Comparison of ENCODE assay signal across 8 mouse cellular contexts in genomic region chr10:40141864-40142523, GRCm38 (mm10). TPM values are rescaled to one million over a fixed set of nuclear protein-coding genes. Genes with fewer than 3 reads are reported as not detected.
DNase-seq lines count a peak whose midpoint lies in the region; ATAC-seq and TF ChIP-seq lines count a peak whose summit lies in the region.

TSS of gene Slc16a10 (minus strand) at chr10:40142258.

- peak within 1 kb of the TSS; percentile 68 for H3K4me3 ChIP-seq in cortical plate, adult 2 months (ENCODE audit: insufficient read depth, low read length)
- peak within 1 kb of the TSS; percentile 63 for H3K4me3 ChIP-seq in hindbrain, postnatal 0 days (ENCODE audit: low read length)

- no peaks in the 10 kb centered on the region for H3K9me3 ChIP-seq in hindbrain, postnatal 0 days (ENCODE audit: low read length)

- H3K36me3 ChIP-seq in hindbrain, postnatal 0 days (ENCODE audit: insufficient read depth, low read length): no peaks in the 10 kb centered on the region

- H3K9ac ChIP-seq in hindbrain, postnatal 0 days (replicated peaks; ENCODE audit: low read length): peak within 1 kb of the TSS; percentile 64

- ATAC-seq in activated CD4-positive, CD25-positive, alpha-beta regulatory T cell, adult 4 months: peak; percentile 97
- ATAC-seq in hindbrain, postnatal 0 days: peak; percentile 98

- TF ChIP-seq POLR2A in cortical plate, adult 2 months (IDR thresholded peaks at IDR 0.05; ENCODE audit: extremely low read depth, insufficient read depth, low read length): 0 out of 2 replicates have a peak, but pooled peaks have one; percentile 29

- WGBS in hindbrain, postnatal 0 days: 1% methylated on average over 56 of the region's 76 CpGs

- no peak within 1 kb of the TSS for H3K27ac ChIP-seq in cortical plate, adult 2 months (ENCODE audit: insufficient read depth, low read length)
- no peak within 1 kb of the TSS for H3K27ac ChIP-seq in hindbrain, postnatal 0 days

- no peak for TF ChIP-seq CTCF in cortical plate, adult 2 months (IDR thresholded peaks at IDR 0.05; ENCODE audit: extremely low read depth, insufficient read depth, low read length)
- peak; percentile 29 for TF ChIP-seq CTCF in hindbrain, postnatal 0 days (IDR thresholded peaks at IDR 0.05; ENCODE audit: low read depth)

- H3K4me1 ChIP-seq in cortical plate, adult 2 months (ENCODE audit: control insufficient read depth, insufficient read depth, low read length): no peaks in the 10 kb centered on the region
- H3K4me1 ChIP-seq in hindbrain, postnatal 0 days (ENCODE audit: insufficient read depth, low read length): peaks cover 4% of the 10 kb centered on the region; the same call in 1 of the 2 replicates

- no peaks in the 10 kb centered on the region for H3K27me3 ChIP-seq in hindbrain, postnatal 0 days (ENCODE audit: insufficient read depth, low read length)

- peak within 1 kb of the TSS; percentile 73 for H3K4me2 ChIP-seq in hindbrain, postnatal 0 days (ENCODE audit: low read depth, low read length)

- peak; percentile 95 to 97 for DNase-seq in gastrocnemius, adult 8-10 months (ENCODE audit: low spot score in 2 of 2)
- peak; percentile 95 for DNase-seq in hindbrain, postnatal 0 days (ENCODE audit: low spot score)
- DNase-seq in left cerebral cortex, adult 18-20 months (ENCODE audit: low spot score in 2 of 2): peak; percentile 86 to 91
- DNase-seq in lung, postnatal 4 days: peak; percentile 94 to 96
- peak; percentile 93 for DNase-seq in retina, postnatal 1 day
- DNase-seq in thymus, postnatal 4 days: peak; percentile 98

RNA-seq across cellular contexts. Expression of gene Slc16a10, which starts in this region (rescaled TPM):
- polyA plus RNA-seq in activated CD4-positive, CD25-positive, alpha-beta regulatory T cell, adult 4 months (2017; shearing (Covaris generic)): 1 to 10 TPM; 2.0 to 2.9 TPM
- polyA plus RNA-seq in cortical plate, adult 2 months (2012; rRNA removed): 3.0 and 3.1 TPM in 2 replicates
- 10 to 100 TPM; 38.7 to 56.1 (median 46.4) TPM for total RNA-seq in gastrocnemius, adult 8-10 months (2022)
- 3.9 and 4.1 TPM in 2 replicates for total RNA-seq in hindbrain, postnatal 0 days (2014; rRNA removed)
- 3.4 and 3.6 TPM in 2 replicates for polyA plus RNA-seq in hindbrain, postnatal 0 days (2015; fragmentation: Nextera tagmentation; extraction: Ambion mirVana)
- 1 to 10 TPM; 3.2 to 4.1 TPM for total RNA-seq in left cerebral cortex, adult 18-20 months (2021)
